Mouse (Mus musculus) large intestine, adult 2 months (tissue): ENCODE measurements around the gene Col5a1. TPM values are rescaled to one million over a fixed set of nuclear protein-coding genes. Genes with fewer than 3 reads are reported as not detected.

Source experiments
- DNase-seq: peaks from one replicate; pipeline ENCODE4 v3.0.0-alpha.2; 2012; ENCODE audit warnings: low read depth, low spot score
- WGBS: fragments of 180-500 bp; shearing (Covaris S2); methylation state at CpG from one replicate; pipeline ENCODE4 v1.1.7; 2018; 5-methylcytosine and 5-hydroxymethylcytosine counted together
- polyA plus RNA-seq: library from polyadenylated mRNA; depleted of rRNA; stranded (reverse); fragments of >200 nt; gene quantifications from 2 replicates; pipeline ENCODE4 v1.2.3, GENCODE M21; 2012

Gene Col5a1
- polyA plus RNA-seq, 1 experiment: 11.1 TPM

GRCm38 (mm10) chr2:28005187-28005586 is 119.0 kb downstream of the Col5a1 start:
- no peak for DNase-seq
- WGBS: 80% methylated on average over 4 of the region's 4 CpGs

GRCm38 (mm10) chr2:28008261-28008660 is 122.0 kb downstream of the Col5a1 start:
- 42% methylated on average over 4 of the region's 4 CpGs for WGBS
- no peak for DNase-seq

GRCm38 (mm10) chr2:28012367-28012766 is 126.1 kb downstream of the Col5a1 start:
- DNase-seq: no peak
- WGBS: 56% methylated on average over 3 of the region's 3 CpGs

DNA sequence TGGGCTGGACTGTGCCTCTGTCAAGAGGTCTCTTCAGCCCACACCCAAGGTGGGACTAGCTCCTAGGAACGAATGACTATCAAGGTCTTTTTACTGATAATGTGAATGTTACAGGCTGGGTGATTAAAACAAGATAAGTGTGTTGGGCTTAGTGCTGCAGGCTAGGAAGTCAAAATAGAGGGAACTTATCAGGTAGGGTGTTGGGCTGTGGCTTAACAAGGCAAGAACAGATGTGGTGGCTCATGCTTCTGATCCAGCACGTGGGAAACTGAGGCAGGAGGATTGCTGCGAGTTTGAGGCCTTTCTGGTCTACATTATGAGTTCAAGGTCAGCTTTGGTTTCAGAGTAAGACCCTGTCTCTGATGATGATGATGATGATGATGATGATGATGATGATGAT is 128.6 kb downstream of the Col5a1 start:
- WGBS: 78% methylated on average over 3 of the region's 3 CpGs
- DNase-seq: no peak

- no peak for DNase-seq
- 85% methylated on average over 6 of the region's 6 CpGs for WGBS
Observed at GRCm38 (mm10) chr2:28024416-28024815, 138.2 kb downstream of the Col5a1 start.

DNA sequence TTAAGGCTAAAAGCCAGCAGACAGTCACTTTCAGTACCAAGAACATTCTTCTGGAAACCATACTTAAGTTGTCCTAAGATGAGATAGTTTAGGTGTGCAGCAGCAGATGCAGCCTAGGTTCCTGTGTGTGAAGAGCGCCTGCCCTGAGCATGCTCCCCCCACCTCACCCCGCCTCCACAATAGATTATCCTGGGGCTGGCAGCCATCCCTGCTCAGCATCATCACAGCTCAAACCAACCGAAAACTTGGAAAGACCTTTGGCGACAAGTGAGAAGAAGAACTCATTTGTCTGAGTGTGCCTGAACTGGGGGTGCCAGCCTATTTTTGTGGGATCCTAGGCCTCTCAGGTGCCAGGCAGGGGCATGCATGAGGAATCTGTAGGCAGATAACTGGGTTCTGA is 139.6 kb downstream of the Col5a1 start:
- whole genome bisulfite sequencing: 70% methylated on average over 4 of the region's 4 CpGs
- no peak for DNase-seq

DNA sequence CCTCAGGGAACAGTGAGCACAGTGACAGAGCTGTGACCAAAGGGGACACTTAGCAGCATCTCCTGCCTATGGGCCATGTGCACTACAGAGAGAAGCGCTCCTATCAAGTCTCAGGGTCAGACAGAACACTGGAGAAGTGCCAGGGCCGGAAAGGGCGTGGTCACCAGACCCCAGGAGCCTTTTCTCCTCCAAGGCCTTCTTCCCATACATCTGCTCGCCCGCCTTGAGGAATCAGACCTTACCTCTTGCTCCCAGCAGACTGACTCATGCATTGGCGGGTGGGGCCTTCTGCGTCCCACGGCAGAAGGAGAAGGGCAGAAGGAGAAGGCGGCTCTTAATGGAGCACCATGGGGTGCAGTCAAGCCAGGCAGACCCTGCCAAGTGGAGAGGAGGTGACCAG is 145.6 kb downstream of the Col5a1 start:
- 44% methylated on average over 9 of the region's 9 CpGs for WGBS
- no peak for DNase-seq

DNA sequence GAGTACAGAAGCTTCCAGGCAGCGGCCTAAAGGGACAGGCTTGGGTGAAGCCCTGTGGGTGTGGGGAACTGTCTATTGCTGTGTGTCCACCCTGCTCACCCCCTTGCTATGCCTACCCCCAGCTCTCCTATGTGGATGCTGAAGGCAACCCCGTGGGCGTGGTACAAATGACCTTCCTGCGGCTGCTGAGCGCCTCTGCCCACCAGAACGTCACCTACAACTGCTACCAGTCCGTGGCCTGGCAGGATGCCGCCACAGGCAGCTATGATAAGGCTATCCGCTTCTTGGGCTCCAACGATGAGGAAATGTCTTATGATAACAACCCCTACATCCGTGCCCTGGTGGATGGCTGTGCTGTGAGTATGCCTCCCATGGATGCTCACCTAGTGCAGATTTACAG is 146.2 kb downstream of the Col5a1 start:
- DNase-seq: no peak
- WGBS: 79% methylated on average over 11 of the region's 11 CpGs

GRCm38 (mm10) chr2:28034011-28034710 is 147.9 kb downstream of the Col5a1 start:
- WGBS: 81% methylated on average over 13 of the region's 13 CpGs
- DNase-seq: no peak

DNA sequence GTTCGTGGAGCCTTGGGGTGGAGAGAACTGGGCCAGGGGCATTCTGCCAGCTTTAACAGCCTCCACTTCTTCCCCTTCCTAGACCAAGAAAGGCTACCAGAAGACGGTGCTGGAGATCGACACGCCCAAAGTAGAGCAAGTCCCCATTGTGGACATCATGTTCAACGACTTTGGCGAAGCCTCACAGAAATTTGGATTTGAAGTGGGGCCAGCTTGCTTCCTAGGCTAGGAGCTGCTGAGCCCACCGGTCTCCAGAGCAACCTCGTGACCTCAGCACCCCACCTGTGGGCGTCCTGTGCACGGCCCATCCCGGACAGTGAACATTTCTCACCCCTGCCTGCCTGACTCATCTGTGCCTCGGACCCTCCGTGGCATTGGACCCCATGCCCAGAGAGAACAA is 150.6 kb downstream of the Col5a1 start:
- no peak for DNase-seq
- 76% methylated on average over 13 of the region's 13 CpGs for WGBS

DNA sequence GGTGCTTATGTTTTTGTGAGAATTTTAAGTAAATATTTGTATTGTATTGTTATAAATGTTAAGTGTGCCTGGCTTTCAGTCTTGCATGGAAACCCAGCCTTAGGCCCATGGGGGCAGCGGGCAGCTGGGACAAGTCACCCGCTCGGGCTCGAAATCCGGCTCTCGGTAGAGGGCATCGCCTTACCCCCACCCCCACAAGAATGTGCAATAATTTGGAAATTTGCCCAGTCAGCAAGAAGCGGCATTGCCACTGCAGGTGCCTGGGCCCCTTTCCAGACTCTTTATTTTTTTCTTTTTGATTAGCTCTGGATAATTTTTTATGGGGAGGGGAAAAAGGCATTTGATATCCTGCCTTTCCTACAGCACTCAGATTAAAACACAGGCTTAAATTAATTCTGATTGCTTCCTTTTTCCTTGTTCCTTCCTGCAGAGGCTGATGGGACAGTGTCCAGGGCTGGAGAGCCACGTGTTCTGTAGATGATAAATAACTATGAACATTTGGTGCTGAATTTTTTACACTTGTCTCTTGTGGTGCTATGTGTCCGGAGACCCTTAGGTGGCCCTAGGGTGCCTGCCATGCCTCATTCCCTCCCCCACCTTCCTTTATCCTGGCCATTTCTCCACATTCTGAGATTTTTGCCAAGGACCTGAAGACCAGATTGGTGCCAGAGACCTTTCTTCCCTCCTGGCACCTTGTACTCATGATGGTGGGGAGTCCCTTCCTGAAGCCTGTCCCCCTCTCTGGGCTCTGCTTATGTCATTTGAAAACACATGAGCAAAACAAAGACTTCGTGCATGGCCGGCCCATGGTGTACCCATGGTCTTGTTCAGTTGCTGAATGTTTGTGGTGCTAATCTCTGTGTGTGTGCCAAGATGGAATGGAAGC is 151.5 kb downstream of the Col5a1 start:
- DNase-seq: no peak
- WGBS: 63% methylated on average over 12 of the region's 12 CpGs

GRCm38 (mm10) chr2:28038391-28039096 is 152.3 kb downstream of the Col5a1 start:
- 75% methylated on average over 14 of the region's 14 CpGs for WGBS
- DNase-seq: no peak

DNA sequence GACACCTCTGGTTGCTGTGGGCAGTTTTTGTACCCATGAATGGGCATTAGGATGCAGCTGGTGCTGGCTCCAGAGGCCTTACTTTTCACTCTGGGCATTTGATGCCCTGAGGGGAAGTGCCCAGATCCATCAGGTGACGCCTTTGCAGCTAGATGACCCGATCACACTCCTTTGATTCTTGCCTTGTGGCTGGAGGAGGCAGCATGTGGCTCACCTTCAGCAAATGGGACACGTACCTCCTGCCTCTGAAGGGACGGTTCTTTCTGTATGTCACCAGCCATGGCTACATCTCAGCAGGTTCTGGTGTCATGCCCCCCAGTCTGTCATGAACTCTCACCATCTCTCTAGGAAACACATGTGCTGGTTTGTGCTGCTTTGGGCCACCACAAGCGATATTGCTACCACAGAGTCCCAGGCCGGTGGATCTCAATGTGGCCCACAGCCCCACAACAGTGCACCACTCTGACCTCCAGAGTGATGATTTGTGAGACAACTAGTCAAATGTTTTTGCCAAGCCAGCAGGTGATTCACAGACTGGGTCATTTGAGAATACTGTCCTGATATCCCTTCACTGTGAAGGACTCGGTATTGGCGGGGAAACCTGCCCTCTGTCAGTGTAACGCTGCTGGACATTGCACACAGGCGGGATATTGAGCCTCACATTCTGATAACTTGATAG is 153.6 kb downstream of the Col5a1 start:
- no peak for DNase-seq
- 94% methylated on average over 10 of the region's 10 CpGs for WGBS

- no peak for DNase-seq
- WGBS: 94% methylated on average over 1 of the region's 1 CpGs
Observed at GRCm38 (mm10) chr2:28040466-28040865, 154.2 kb downstream of the Col5a1 start.

GRCm38 (mm10) chr2:28044920-28045598 is 158.8 kb downstream of the Col5a1 start:
- WGBS: 82% methylated on average over 9 of the region's 9 CpGs
- no peak for DNase-seq

DNA sequence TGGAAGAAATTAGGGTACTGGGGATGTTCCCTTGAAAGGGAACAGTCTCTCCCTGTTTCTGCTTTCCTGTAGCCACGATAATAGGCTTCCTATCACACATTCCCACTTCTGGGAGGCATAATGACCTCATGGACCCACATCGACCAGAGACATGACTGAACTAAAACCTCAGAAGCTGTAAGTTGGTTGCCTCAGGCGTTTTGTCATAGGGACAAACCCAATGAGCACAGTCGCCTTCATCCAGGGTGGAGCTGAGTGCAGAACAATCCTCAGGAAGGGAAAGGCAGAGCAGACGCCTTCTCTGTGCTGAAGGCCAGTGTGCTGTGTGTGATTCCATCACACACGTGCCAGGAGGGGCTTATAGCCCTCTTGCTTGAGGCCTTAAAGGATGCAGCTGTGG is 160.1 kb downstream of the Col5a1 start:
- WGBS: 67% methylated on average over 6 of the region's 6 CpGs
- no peak for DNase-seq

GRCm38 (mm10) chr2:28047092-28047491 is 160.9 kb downstream of the Col5a1 start:
- WGBS: 54% methylated on average over 7 of the region's 7 CpGs
- DNase-seq: no peak

DNA sequence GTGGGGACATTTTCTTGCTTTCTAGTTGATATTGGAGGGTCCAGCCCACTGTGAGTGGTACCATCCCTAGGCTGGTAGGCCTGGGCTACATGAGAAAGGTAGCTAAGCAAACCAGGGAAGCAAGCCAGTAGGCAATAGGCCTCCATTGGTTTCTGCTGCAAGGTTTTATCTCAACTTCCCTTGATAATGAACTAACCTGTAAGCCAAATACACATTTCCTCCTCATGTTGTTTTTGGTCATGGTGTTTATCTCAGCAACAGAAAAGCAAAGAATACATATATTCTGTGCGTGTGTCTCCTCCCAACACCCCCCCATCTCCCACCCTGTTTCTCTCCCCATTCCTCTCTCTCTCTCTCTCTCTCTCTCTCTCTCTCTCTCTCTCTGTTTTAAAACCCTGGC is 173.7 kb downstream of the Col5a1 start:
- DNase-seq: no peak
- 68% methylated on average over 1 of the region's 1 CpGs for WGBS

DNA sequence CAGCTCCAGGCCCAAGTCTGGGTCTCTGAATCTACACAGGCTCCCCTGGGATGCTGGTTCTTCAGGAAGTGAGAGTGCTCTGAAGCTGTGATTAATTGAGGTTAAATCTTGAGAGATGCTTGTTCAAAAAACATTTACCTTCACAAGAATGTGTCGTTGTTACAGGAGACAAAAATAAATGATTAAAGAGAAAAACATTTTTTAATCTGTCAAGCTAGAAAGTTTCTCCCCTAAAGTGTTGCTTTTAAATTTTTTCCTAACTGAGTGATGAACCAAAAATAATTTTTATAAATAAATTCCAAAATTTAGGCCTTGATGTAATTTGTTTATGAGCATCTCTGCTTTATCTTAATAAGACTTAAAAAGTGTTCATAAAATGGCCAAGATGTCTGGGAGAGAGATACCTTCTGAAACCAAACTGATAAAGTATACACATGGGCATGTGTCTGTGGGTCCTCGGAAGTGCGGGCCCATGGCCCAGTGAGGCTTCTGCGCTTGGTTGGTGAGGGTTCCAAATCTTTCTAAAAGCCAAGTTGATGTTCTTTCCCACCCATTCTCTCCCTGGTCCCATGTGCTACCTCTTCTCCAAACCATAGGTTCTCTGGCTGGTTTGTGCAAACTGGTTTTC is 177.6 kb downstream of the Col5a1 start:
- 85% methylated on average over 4 of the region's 4 CpGs for WGBS
- DNase-seq: no peak
